Mouse (Mus musculus): ENCODE data around the gene Lcn2. TPM values are rescaled to one million over a fixed set of nuclear protein-coding genes. Genes with fewer than 3 reads are reported as not detected.

Gene Lcn2
- total RNA-seq, 4 experiments from 2014 or later = 0.35 to 2.8 (median 2.0) TPM; not detected in 1

- no peak for DNase-seq (ENCODE audit: low spot score in 2 of 2)
Measured at GRCm38 (mm10) chr2:32344598-32345321, 43.3 kb downstream of the Lcn2 start.

DNA sequence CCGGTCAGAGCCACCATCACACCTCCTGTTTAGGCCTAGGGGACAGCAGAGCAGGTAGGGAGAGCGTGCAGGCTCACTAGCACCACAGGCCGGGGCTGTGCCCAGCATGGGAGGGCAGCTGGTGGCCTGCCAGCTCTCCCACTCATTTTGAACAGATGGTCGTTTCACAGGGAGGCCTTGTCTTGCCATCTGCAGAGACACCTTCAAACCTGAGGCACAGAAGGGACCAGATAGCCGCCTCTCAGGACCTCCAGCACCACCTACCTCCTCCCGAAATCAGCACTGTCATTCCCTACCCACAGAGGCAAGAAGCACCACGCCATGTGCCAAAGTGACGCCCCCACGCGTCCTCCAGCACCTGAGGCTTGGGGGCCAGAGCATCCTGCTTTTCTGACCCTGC is 44.0 kb downstream of the Lcn2 start:
- peak in 1 of 2 experiments; percentile 49 for DNase-seq (ENCODE audit: low spot score in 2 of 2)

GRCm38 (mm10) chr2:32343351-32343671 is 44.7 kb downstream of the Lcn2 start:
- DNase-seq (ENCODE audit: low spot score in 2 of 2) = no peak

DNA sequence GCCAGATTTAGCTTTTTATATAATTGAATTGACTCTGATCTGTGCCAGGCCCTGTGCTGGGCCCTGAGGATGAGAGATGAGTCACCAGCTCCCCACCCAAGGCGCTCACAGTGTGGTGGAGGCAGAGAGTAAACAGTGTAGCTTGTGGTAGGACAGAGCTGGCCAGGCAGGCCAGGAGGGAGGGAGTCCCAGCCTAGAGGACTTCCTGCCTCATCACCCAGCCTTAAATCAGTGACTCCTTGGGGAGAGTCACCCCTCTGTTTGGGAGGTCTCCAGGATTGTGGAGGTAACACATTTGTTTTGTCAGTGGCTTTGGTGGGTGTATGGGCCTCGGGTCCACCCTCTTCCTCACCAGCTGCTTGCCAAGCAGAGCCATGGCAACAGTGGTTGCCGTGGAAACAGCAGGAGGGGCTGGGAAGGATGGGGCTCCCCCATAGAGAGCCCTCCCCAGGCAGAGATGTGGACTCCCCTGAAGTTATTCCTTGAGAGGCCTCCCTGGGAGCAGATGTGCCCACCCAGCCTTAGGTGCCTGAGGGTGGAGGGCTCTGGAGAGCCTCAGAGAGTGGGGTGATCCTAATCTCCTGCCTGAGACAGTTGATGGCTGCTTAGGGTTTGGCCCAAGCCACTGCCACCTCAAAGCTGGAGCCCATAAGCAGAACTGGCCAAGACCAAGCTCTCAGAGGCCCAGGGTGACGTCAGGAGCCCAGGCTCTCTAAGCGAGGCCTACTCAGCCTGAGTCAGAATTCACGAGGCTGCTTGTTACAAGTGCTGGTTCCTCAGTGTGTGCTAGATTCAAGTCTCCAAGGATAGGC is 45.3 kb downstream of the Lcn2 start:
- peak; percentile 77 to 80 for DNase-seq (ENCODE audit: low spot score in 2 of 2)

- no peak for DNase-seq (ENCODE audit: low spot score in 2 of 2)
Measured at GRCm38 (mm10) chr2:32342039-32342438, 46.0 kb downstream of the Lcn2 start.

DNA sequence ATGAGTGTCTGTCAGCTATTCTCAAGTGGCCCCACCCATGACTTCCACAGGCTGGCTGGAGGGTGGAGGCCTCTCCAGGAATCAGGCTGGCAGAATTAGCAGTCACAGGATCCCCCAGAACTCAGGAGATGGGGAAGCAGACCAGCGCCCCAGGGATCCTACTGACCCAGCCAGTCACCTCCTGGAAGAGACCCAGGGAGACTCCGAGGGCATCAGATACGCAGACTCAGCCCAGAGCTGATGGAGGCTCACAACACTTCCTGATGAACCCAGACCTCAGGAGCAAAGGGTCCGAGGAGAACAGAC is 46.5 kb downstream of the Lcn2 start:
- DNase-seq (ENCODE audit: low spot score in 2 of 2) = no peak

GRCm38 (mm10) chr2:32340836-32341633 is 47.0 kb downstream of the Lcn2 start:
- DNase-seq (ENCODE audit: low spot score in 2 of 2) = peak in 1 of 2 experiments; percentile 68

DNA sequence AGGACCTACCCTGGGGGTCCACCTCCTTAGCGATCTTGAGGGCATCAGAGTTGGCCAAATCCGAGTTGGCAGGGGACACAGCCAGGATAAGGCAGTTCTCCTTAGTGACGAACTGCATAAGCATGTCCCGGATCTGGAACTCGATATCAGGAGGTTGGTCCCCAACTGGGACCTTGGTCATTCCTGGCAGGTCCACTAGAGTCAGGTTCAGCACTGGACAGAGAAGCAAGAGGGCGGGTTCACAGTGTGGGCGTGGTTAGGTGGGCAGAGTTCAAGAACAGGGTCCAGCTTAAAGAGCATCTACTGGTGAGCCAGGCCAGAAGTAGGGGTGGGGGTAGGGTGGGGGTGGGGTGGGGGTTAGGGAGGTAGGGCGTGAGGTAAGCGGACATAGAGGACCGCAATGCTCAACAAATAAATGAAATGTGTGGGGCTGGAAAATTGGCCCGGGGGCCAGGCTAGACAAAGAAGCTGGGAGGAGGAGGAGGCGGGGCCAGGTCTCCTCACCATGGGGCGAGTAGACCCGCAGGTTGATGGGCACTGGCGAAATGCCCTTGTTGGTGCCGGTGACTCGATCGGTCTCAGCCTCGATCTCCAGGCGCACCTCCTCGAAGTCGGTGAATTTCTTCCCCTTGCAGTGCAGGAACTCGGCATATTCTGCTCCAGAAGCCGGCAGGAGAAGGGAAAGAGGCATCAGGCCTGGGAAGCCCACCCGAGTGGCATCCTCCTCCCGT is 48.0 kb downstream of the Lcn2 start:
- DNase-seq (ENCODE audit: low spot score in 2 of 2) = no peak

- no peak for DNase-seq (ENCODE audit: low spot score in 2 of 2)
Measured at GRCm38 (mm10) chr2:32335888-32336287, 52.2 kb downstream of the Lcn2 start.

Other genes with a start within 250 kb of the Lcn2 start
- 100 to 1,000 TPM; 266 to 288 (median 278) TPM for gene Prrc2b, start 237.2 kb downstream of the Lcn2 start, total RNA-seq (2022)
- 10 to 100 TPM; 21.4 to 31.1 (median 26.2) TPM for gene Pomt1, start 151.7 kb downstream of the Lcn2 start, total RNA-seq (2022)
- 10 to 100 TPM; 48.6 to 60.0 (median 54.5) TPM for gene Uck1, start 128.1 kb downstream of the Lcn2 start, total RNA-seq (2022)
- 10 to 100 TPM; 88.0 to 97.6 (median 92.3) TPM for gene Golga2, start 100.9 kb downstream of the Lcn2 start, total RNA-seq (2022)
- gene Swi5, start 100.2 kb downstream of the Lcn2 start, total RNA-seq (2022) = 100 to 1,000 TPM; 192 to 208 (median 196) TPM
- 100 to 1,000 TPM in 1 of 4 experiments, 10 to 100 TPM in 3; 82.9 to 103 (median 90.5) TPM for gene Ciz1, start 35.9 kb downstream of the Lcn2 start, total RNA-seq (2022)
- 1,000 to 10,000 TPM; 1,146 to 1,253 (median 1,200) TPM for gene Dnm1, start 34.9 kb downstream of the Lcn2 start, total RNA-seq (2022)
- 100 to 1,000 TPM; 144 to 174 (median 164) TPM for gene 1110008P14Rik, start 6.3 kb downstream of the Lcn2 start, total RNA-seq (2022)
- gene Ptges2, start 7.6 kb upstream of the Lcn2 start, total RNA-seq (2022) = 10 to 100 TPM; 36.5 to 40.0 (median 38.2) TPM
- gene Naif1, start 62.2 kb upstream of the Lcn2 start, total RNA-seq (2022) = 1 to 10 TPM; 3.2 to 4.7 (median 4.2) TPM
- gene Slc25a25, start 63.2 kb upstream of the Lcn2 start, total RNA-seq (2022) = 10 to 100 TPM; 55.0 to 60.7 (median 55.9) TPM
- gene Fam102a, start 147.1 kb upstream of the Lcn2 start, total RNA-seq (2022) = 10 to 100 TPM; 69.9 to 81.1 (median 75.7) TPM
- gene Dpm2, start 182.6 kb upstream of the Lcn2 start, total RNA-seq (2022) = 10 to 100 TPM; 73.1 to 87.1 (median 74.8) TPM
- 1 to 10 TPM; 4.0 to 5.2 (median 4.5) TPM for gene Pip5kl1, start 186.5 kb upstream of the Lcn2 start, total RNA-seq (2022)
- gene 9430097D07Rik, start 187.4 kb upstream of the Lcn2 start, total RNA-seq (2022) = under 1 TPM; 0.23 to 0.74 (median 0.40) TPM
- gene St6galnac4, start 198.8 kb upstream of the Lcn2 start, total RNA-seq (2022) = 10 to 100 TPM; 36.1 to 48.6 (median 40.3) TPM
- 100 to 1,000 TPM; 110 to 144 (median 116) TPM for gene St6galnac6, start 211.5 kb upstream of the Lcn2 start, total RNA-seq (2022)
- gene Ak1, start 233.5 kb upstream of the Lcn2 start, total RNA-seq (2022) = 100 to 1,000 TPM; 116 to 131 (median 119) TPM